Mouse (Mus musculus): ENCODE data around the gene Cer1. TPM values are rescaled to one million over a fixed set of nuclear protein-coding genes. Genes with fewer than 3 reads are reported as not detected.

The Cer1 gene
- polyA plus RNA-seq, 1 experiment from 2014 or later = not detected

DNA sequence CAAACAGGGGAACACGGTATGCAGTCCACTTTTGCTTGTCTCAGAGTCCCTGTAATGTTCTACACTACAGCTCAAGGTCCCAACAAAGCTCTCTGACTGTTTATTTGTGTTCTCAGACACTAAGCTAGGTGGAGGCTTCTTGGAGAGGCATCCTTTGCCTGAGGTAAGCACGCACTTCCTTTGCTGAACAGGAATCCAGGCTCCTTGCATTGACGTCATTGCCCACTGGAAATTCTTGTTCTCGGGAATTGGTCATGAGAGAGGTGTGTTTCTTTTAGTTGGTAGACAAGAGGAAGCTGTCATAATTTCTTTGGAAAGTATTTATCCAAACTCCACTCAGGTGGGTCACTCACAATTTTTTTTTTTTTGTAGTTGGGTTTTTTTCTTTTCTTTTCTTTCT is 9.4 kb downstream of the Cer1 start:
- Histone ChIP-seq H3K9ac (ENCODE audit: low read length) (no peak overlapping the region), H3K36me3 (ENCODE audit: control insufficient read depth, insufficient read depth, low read length) (no peaks in the 10 kb centered on the region), H3K27me3 (ENCODE audit: control insufficient read depth, insufficient read depth, low read length) (no peaks in the 10 kb centered on the region), H3K4me1 (ENCODE audit: control insufficient read depth in 2 of 2, insufficient read depth in 2 of 2, low read length in 2 of 2) (peaks cover 0 to 2% of the 10 kb centered on the region in 2 experiments; a peak in 1 of 4 replicates), H3K27ac (replicated peaks in 1 of 2; ENCODE audit: control insufficient read depth in 1 of 2, insufficient read depth in 1 of 2, low read depth in 2 of 2, low read length in 2 of 2) (no peak overlapping the region), H3K9me3 (ENCODE audit: control insufficient read depth, low read length) (no peaks in the 10 kb centered on the region), H3K4me3 (ENCODE audit: control insufficient read depth in 1 of 2, insufficient read depth in 1 of 2, low read depth in 1 of 2, low read length in 2 of 2) (no peak overlapping the region), H3K4me2 (ENCODE audit: low read length) (no peak overlapping the region)
- ATAC-seq (ENCODE audit: insufficient number of reproducible peaks, insufficient read depth, low FRiP score, low read depth) = no peak
- 61% methylated on average over 4 of the region's 4 CpGs for WGBS

DNA sequence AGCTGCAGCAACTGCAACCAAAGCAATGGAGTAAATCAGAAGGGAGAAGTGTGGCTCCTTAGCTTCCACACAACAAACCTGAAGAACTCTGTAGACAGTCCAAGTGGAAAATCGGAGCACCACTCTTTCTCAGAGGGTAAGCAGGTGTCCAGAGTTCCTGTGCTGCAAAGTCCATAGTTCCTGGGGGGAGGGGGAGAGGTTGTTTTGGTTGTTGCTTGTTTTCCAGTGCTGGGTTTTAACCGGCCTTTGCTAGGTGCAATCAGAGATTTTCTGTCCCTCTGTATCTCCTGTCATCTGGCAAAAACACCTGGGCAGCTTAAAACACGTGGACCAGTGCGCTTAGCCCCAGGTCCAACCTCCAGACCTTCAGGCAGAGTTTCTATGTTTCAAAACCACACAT is 10.2 kb downstream of the Cer1 start:
- Histone ChIP-seq H3K4me3 (ENCODE audit: control insufficient read depth in 1 of 2, insufficient read depth in 1 of 2, low read depth in 1 of 2, low read length in 2 of 2) (no peak overlapping the region), H3K4me2 (ENCODE audit: low read length) (no peak overlapping the region), H3K27ac (replicated peaks in 1 of 2; ENCODE audit: control insufficient read depth in 1 of 2, insufficient read depth in 1 of 2, low read depth in 2 of 2, low read length in 2 of 2) (no peak overlapping the region), H3K27me3 (ENCODE audit: control insufficient read depth, insufficient read depth, low read length) (no peaks in the 10 kb centered on the region), H3K36me3 (ENCODE audit: control insufficient read depth, insufficient read depth, low read length) (no peaks in the 10 kb centered on the region), H3K9ac (ENCODE audit: low read length) (no peak overlapping the region), H3K9me3 (ENCODE audit: control insufficient read depth, low read length) (no peaks in the 10 kb centered on the region), H3K4me1 (ENCODE audit: control insufficient read depth in 2 of 2, insufficient read depth in 2 of 2, low read length in 2 of 2) (peaks cover 0 to 2% of the 10 kb centered on the region in 2 experiments; a peak in 1 of 4 replicates)
- WGBS = 57% methylated on average over 4 of the region's 4 CpGs
- ATAC-seq (ENCODE audit: insufficient number of reproducible peaks, insufficient read depth, low FRiP score, low read depth) = no peak

DNA sequence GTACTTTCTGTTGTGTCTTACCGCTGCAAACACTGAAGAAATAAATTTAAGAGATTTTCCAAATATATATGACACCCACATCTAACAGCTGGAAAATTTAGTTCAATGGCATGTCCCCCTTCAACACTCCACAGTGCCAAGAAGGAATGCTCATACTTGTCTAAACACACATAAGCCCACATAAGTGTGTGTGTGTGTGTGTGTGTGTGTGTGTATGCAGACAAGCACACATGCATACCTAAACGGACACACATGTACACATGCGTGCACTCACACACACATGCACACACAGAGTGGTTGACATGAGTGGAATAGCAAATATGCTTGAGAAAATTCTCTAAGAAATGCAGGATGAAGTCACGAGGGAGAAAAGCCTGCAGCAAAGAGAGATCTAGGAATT is 12.4 kb downstream of the Cer1 start:
- no peak overlapping the region for H3K27ac ChIP-seq (replicated peaks in 1 of 2; ENCODE audit: control insufficient read depth in 1 of 2, insufficient read depth in 1 of 2, low read depth in 2 of 2, low read length in 2 of 2)
- H3K36me3 ChIP-seq (ENCODE audit: control insufficient read depth, insufficient read depth, low read length) = no peaks in the 10 kb centered on the region
- 72% methylated on average over 4 of the region's 4 CpGs for WGBS
- H3K4me1 ChIP-seq (ENCODE audit: control insufficient read depth in 2 of 2, insufficient read depth in 2 of 2, low read length in 2 of 2) = peaks cover 0 to 2% of the 10 kb centered on the region in 2 experiments; a peak in 1 of 4 replicates
- H3K4me3 ChIP-seq (ENCODE audit: control insufficient read depth in 1 of 2, insufficient read depth in 1 of 2, low read depth in 1 of 2, low read length in 2 of 2) = no peak overlapping the region
- no peaks in the 10 kb centered on the region for H3K9me3 ChIP-seq (ENCODE audit: control insufficient read depth, low read length)
- no peak overlapping the region for H3K9ac ChIP-seq (ENCODE audit: low read length)
- H3K27me3 ChIP-seq (ENCODE audit: control insufficient read depth, insufficient read depth, low read length) = no peaks in the 10 kb centered on the region
- no peak overlapping the region for H3K4me2 ChIP-seq (ENCODE audit: low read length)
- ATAC-seq (ENCODE audit: insufficient number of reproducible peaks, insufficient read depth, low FRiP score, low read depth) = no peak

DNA sequence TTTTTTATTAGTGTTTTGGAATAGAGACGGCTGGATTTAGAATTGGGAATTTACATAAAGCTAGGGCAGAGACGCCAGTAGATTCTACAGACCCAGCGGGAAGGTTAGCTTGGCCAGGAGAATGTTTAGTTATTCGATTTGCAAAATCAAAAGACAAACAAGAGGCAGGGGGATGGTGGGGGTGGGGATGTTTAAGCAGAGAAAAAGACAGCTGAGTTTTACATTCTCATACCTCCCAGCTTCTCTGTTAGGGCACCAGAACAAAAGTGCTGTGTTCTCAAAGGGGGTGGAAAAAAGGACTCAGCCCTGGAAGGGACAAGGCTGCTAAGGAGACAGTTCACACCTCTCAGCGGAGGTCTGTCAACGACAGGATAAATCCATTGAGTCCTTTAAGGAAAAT is 12.8 kb downstream of the Cer1 start:
- Histone ChIP-seq H3K4me2 (ENCODE audit: low read length) (no peak overlapping the region), H3K4me1 (ENCODE audit: control insufficient read depth in 2 of 2, insufficient read depth in 2 of 2, low read length in 2 of 2) (peaks cover 0 to 2% of the 10 kb centered on the region in 2 experiments; a peak in 1 of 4 replicates), H3K9ac (ENCODE audit: low read length) (no peak overlapping the region), H3K36me3 (ENCODE audit: control insufficient read depth, insufficient read depth, low read length) (no peaks in the 10 kb centered on the region), H3K9me3 (ENCODE audit: control insufficient read depth, low read length) (no peaks in the 10 kb centered on the region), H3K27ac (replicated peaks in 1 of 2; ENCODE audit: control insufficient read depth in 1 of 2, insufficient read depth in 1 of 2, low read depth in 2 of 2, low read length in 2 of 2) (no peak overlapping the region), H3K4me3 (ENCODE audit: control insufficient read depth in 1 of 2, insufficient read depth in 1 of 2, low read depth in 1 of 2, low read length in 2 of 2) (no peak overlapping the region), H3K27me3 (ENCODE audit: control insufficient read depth, insufficient read depth, low read length) (no peaks in the 10 kb centered on the region)
- no peak for ATAC-seq (ENCODE audit: insufficient number of reproducible peaks, insufficient read depth, low FRiP score, low read depth)
- 41% methylated on average over 6 of the region's 6 CpGs for WGBS

DNA sequence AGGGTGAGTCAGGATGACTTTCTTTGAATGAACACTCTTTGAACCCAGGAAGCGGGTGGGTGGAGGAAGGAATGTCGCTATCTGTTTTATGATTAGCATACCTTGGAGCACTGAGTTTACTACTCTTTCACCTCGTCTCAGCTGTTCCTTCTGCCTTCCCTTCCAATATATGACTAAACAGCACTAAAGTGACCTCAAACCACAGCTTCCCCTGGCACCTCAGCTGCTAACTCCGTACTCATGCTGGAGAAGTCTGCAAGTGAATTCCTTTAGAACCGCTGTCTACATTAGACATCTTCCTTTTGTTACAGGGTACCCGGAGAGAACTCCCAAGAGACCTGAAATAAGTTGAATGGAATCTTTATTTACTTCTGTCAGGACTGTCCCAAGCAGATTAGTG is 14.0 kb downstream of the Cer1 start:
- Histone ChIP-seq H3K9ac (ENCODE audit: low read length) (no peak overlapping the region), H3K4me2 (ENCODE audit: low read length) (no peak overlapping the region), H3K9me3 (ENCODE audit: control insufficient read depth, low read length) (no peaks in the 10 kb centered on the region), H3K27me3 (ENCODE audit: control insufficient read depth, insufficient read depth, low read length) (no peaks in the 10 kb centered on the region), H3K4me3 (ENCODE audit: control insufficient read depth in 1 of 2, insufficient read depth in 1 of 2, low read depth in 1 of 2, low read length in 2 of 2) (no peak overlapping the region), H3K27ac (replicated peaks in 1 of 2; ENCODE audit: control insufficient read depth in 1 of 2, insufficient read depth in 1 of 2, low read depth in 2 of 2, low read length in 2 of 2) (no peak overlapping the region), H3K36me3 (ENCODE audit: control insufficient read depth, insufficient read depth, low read length) (no peaks in the 10 kb centered on the region), H3K4me1 (ENCODE audit: control insufficient read depth in 2 of 2, insufficient read depth in 2 of 2, low read length in 2 of 2) (peaks cover 0 to 2% of the 10 kb centered on the region in 2 experiments; a peak in 1 of 4 replicates)
- no peak for ATAC-seq (ENCODE audit: insufficient number of reproducible peaks, insufficient read depth, low FRiP score, low read depth)
- 72% methylated on average over 6 of the region's 6 CpGs for WGBS

DNA sequence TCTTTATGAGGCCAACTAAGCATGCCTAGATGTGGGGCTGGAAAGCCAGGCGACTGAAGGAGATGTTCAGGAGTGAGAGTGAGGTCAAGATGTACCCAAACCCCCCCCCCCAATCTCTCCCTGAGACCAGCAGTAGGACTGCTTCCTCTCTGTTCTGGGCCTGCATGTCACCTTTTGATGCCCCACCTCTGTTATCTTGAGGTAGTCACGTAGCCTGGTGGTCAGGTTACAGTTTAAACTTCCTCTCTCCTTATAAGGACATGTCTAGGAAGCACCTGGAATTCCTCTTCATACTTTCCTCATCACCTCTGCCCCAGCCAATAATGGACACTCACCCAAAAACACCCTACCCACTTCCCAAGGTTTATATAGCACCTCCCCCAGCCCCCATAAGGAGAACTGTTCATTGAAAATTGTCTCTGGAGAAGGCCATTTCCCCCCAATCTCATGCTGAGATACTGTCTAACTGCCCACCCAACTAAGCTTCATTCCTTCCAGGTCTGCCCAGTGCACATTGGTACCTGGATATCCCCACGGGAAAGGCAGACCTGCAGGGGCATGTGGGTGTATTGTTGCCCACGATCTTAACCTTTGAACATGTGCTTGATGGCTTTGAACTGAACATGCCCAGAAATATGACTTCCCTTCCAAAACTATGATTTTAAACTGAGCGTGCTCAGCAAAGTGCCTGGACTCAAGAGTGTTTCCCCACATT is 17.1 kb downstream of the Cer1 start:
- H3K4me1 ChIP-seq (ENCODE audit: control insufficient read depth in 2 of 2, insufficient read depth in 2 of 2, low read length in 2 of 2) = no peaks in the 10 kb centered on the region; a peak in 1 of 4 replicates
- no peak overlapping the region for H3K9ac ChIP-seq (ENCODE audit: low read length)
- no peak overlapping the region for H3K4me2 ChIP-seq (ENCODE audit: low read length)
- H3K36me3 ChIP-seq (ENCODE audit: control insufficient read depth, insufficient read depth, low read length) = no peaks in the 10 kb centered on the region
- H3K27ac ChIP-seq (replicated peaks in 1 of 2; ENCODE audit: control insufficient read depth in 1 of 2, insufficient read depth in 1 of 2, low read depth in 2 of 2, low read length in 2 of 2) = no peak overlapping the region
- no peak overlapping the region for H3K4me3 ChIP-seq (ENCODE audit: control insufficient read depth in 1 of 2, insufficient read depth in 1 of 2, low read depth in 1 of 2, low read length in 2 of 2)
- WGBS = 76% methylated on average over 5 of the region's 5 CpGs
- no peaks in the 10 kb centered on the region for H3K27me3 ChIP-seq (ENCODE audit: control insufficient read depth, insufficient read depth, low read length)
- H3K9me3 ChIP-seq (ENCODE audit: control insufficient read depth, low read length) = no peaks in the 10 kb centered on the region
- ATAC-seq (ENCODE audit: insufficient number of reproducible peaks, insufficient read depth, low FRiP score, low read depth) = no peak

DNA sequence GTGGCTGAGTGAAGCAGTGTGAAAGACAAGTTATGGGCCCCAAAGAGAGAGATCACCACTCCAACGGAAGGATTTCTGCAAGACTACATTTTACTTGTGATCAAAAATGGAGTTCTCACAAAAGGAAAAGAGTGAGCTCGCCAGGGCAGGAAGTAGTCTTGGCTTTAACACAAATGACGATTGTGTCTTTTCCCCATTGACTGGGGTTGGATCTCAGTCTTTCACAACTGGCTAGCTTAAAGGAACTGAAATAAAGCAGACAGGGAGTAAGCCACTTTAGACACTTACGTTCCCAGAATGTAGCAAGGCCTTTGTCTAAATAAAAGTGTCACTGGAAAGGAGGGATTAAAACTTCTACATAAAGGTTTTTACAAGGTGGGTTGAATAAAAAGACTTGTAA is 17.8 kb downstream of the Cer1 start:
- no peak for ATAC-seq (ENCODE audit: insufficient number of reproducible peaks, insufficient read depth, low FRiP score, low read depth)
- Histone ChIP-seq H3K4me3 (ENCODE audit: control insufficient read depth in 1 of 2, insufficient read depth in 1 of 2, low read depth in 1 of 2, low read length in 2 of 2) (no peak overlapping the region), H3K4me2 (ENCODE audit: low read length) (no peak overlapping the region), H3K9ac (ENCODE audit: low read length) (no peak overlapping the region), H3K36me3 (ENCODE audit: control insufficient read depth, insufficient read depth, low read length) (no peaks in the 10 kb centered on the region), H3K27ac (replicated peaks in 1 of 2; ENCODE audit: control insufficient read depth in 1 of 2, insufficient read depth in 1 of 2, low read depth in 2 of 2, low read length in 2 of 2) (peak overlapping the region in 1 of 2 experiments; percentile 54; a peak in 2 of 4 replicates), H3K27me3 (ENCODE audit: control insufficient read depth, insufficient read depth, low read length) (no peaks in the 10 kb centered on the region), H3K9me3 (ENCODE audit: control insufficient read depth, low read length) (no peaks in the 10 kb centered on the region), H3K4me1 (ENCODE audit: control insufficient read depth in 2 of 2, insufficient read depth in 2 of 2, low read length in 2 of 2) (no peaks in the 10 kb centered on the region; a peak in 1 of 4 replicates)
- WGBS = 44% methylated on average over 4 of the region's 4 CpGs
